Mouse (Mus musculus) thymus, adult 18-20 months (tissue): ENCODE measurements around the gene Tmem35b.
A peak's percentile ranks its signal among the peaks of the same experiment; 100 is the strongest.
"Not testable (repeated sequence)": the region's sequence is repeated elsewhere in the genome, so short reads cannot be mapped to it uniquely, and the experiment has no call there.

Experiments used
- DNase-seq, 2 experiments: peaks; one replicate each; pipeline ENCODE4 v3.0.0; 2022; ENCODE audit warnings: mixed read lengths in 2 of 2

Tmem35b gene

GRCm38 (mm10) chr4:127123391-127123790 is at the start of gene Tmem35b:
Tmem35b (plus strand) TSS chr4:127123691.
- DNase-seq: no peak

DNA sequence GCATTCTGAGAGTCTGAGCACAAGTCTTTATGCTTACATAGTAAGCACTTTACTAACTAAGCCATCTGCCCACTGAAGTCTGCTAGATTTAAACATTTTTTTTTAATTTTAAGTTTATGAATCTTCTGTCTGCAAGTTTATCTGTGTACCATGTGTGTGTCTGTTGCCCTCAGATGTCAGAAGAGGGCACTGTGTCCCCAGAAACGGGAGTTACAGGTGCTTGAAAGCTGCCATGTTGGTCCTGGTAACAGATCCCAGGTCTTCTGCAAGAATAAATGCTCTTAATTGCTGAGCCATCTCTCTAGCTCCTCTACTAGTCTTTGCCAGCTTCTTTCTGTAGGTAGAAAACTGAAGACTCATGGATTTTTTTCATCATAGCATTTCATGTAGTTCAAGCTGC is 48.6 kb upstream of the Tmem35b start:
- no peak for DNase-seq

DNA sequence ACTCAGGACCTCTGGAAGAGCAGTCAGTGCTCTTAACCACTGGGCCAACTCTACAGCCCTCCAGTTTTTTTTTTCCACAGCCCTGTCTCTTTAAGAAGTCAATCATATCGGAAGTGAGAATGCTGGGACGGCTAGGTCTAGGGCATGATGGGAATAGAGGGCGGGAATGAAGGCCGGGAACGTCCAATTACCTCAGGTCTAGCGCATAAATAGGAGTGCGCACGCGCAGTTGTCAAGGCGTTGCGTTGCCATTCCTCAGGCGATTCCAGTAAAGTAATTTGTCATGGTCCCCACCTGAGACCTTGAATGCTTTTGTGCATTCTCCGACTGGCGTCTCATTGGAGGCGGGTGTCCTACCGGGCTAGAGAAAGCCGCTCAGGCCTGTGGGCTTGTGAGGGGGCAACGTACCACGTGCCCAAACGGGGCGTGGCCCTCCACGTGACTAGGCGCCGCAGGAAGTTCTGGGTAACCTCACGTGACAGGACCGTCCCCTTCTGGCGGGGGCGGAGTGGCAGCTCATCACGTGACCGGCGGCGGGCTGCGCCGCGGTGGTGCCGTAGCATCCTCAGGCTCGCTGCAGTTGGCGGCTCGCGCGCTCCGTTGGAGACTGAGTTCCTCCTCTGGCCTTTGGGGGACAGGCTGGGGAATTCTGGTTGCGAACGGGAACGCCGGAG is 46.5 kb upstream of the Tmem35b start, which contains the start of gene Zmym6:
TSS of gene Zmym6 (plus strand) at position 509 of the 674 bp plus-strand sequence.
- peak; percentile 90 to 93 for DNase-seq

GRCm38 (mm10) chr4:127080806-127081205 is 42.7 kb upstream of the Tmem35b start:
- no peak for DNase-seq

DNA sequence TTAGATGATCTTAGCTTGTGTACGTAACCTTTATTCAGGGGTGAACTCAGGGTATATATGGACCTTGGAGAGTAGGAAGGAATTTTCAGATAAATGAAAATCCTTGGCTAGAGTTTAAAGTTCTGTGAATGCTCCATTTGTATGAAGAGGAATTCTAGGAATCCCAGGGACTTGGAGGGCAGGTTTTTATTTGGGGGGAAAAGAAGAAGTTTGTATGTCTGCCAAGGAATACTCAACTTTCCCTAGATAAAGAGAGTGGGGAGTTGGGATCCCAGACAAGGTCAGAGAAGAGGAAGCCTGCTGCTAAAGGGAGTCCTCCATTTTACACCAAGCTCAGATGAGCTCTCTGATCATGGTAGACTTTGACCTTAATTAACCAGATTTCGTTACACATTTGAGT is 40.4 kb upstream of the Tmem35b start:
- no peak for DNase-seq

GRCm38 (mm10) chr4:127085761-127086160 is 37.7 kb upstream of the Tmem35b start:
- no peak for DNase-seq

DNA sequence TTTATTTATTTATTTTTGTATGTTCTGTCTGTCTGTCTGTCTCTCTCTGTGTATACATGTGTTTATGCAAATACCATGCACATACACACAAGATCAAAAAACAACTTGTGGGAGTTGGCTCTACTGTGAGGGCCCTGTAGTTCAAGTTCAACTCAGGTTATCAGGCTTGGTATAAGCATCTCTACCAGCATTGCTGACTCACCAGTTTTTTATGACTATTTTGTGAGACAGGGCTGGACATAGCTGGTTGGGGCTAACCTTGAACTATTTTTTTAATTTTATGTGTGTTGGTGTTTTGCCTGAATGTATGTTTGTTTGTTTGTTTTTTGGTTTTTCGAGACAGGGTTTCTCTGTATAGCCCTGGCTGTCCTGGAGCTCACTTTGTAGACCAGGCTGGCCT is 32.3 kb upstream of the Tmem35b start:
- no peak for DNase-seq

GRCm38 (mm10) chr4:127095090-127095489 is 28.4 kb upstream of the Tmem35b start:
- DNase-seq: peak; percentile 6 to 18

DNA sequence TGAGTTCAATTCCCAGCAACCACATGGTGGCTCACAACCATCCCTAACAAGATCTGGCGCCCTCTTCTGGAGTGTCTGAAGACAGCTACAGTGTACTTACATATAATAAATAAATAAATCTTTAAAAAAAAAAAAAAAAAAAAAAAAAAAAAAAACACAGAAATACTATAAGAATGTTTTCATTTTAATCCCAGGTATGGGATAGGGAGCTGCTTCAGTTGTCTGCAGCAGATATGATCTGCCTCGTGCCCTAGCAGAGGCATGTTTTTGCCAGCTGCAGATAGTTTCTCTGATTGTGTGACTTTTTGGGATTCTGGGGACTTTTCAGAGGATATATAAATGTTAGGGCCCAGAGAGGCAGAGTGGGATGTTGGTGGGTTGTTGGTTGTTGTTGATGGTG is 23.9 kb upstream of the Tmem35b start:
- not testable (repeated sequence) for DNase-seq

- DNase-seq: no peak
These were observed 15.9 kb upstream of the Tmem35b start for GRCm38 (mm10) chr4:127107566-127107965.

GRCm38 (mm10) chr4:127110570-127110969 is 12.9 kb upstream of the Tmem35b start:
- DNase-seq: no peak

GRCm38 (mm10) chr4:127124331-127124730 is 840 bp downstream of the Tmem35b start:
- no peak for DNase-seq

DNA sequence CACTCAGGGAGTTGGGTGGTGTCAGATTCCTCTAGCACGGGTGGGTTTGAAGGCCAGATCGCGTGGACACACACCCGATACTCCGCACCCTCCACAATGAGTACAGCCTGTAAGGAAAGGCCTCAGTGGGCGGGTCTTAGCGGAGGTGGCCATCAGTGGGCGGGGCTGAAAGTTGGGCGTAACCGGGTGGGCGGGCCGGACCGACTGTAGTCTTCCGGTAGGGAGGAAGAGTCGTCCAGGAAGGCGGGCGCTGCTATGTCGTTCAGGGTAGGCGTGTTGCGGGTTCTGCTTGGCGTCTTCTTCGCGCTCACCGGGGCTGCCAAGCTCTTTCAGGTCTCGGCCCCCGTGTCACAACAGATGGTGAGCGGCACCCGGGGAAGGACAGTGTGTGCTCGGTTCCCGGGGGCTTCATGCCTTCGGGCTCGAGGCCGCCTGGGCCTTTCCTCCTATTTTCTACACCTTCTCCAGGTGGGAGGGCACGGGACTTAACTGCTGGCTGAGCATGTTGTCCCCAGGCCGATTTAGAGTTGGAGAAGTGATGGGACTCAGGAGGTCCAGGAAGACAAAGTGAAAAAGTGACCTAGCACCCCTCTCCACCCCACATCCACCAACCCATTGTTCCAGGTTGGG is 2.5 kb downstream of the Tmem35b start:
- peak; percentile 77 to 81 for DNase-seq

DNA sequence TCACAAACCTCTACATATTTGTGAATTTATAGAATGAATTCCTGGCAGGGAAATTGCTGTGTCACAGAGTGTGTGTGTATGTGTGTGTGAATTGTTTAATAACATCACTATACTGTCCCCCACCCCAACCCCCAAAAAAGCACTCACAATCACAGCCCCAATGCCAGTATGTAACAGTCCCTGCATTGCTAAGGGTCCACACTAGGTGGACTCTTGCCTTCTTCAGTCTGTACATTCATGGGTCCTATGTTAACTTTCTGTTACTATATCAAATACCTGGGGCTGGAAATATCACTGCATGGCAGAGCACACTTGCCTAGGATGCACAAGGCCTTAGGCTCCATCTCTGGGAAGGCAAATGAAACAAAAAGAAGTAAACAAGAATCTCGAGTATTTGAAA is 11.2 kb downstream of the Tmem35b start:
- DNase-seq: no peak

GRCm38 (mm10) chr4:127137591-127137990 is 14.1 kb downstream of the Tmem35b start:
- no peak for DNase-seq

DNA sequence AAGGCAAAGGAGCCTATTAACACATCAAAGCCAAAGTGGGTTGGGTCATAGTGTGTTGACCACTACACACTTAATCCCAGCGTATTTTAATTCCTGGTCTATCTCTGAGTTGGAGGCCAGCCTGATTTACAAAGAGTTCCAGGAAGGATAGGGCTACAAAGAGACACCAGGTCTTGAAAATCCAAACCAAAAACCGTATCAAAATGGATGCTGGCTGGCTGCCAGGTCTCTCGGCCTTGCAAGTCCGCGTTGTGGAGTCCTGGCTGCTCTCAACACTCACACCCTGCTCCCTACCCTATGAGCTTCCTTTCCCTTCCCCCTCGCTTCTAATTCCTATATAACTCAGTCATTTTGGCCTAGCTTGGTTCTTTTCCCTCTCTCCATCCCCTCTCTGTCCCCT is 15.0 kb downstream of the Tmem35b start:
- no peak for DNase-seq

- no peak for DNase-seq
These were observed 26.5 kb downstream of the Tmem35b start for GRCm38 (mm10) chr4:127150031-127150430.

DNA sequence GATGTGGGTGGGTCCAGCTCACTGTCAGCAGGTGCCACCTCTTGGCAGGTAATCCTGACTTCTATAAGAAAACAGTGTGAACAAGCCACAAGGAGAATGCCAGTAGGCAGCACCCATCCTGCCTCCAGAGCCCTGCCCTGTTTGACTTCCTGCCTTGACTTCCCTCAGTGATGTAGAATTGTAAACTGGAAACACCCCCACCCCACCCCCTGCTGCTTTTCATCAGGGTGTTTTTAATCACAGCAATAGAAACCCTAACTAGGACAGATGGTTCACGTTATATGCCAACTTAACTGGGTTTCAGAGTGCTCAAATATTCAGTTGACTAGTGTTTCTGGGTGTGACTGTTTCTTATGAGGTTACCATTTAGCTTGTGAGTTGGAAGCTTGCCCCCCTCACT is 29.9 kb downstream of the Tmem35b start:
- DNase-seq: no peak

GRCm38 (mm10) chr4:127155757-127156156 is 32.3 kb downstream of the Tmem35b start:
- no peak for DNase-seq

DNA sequence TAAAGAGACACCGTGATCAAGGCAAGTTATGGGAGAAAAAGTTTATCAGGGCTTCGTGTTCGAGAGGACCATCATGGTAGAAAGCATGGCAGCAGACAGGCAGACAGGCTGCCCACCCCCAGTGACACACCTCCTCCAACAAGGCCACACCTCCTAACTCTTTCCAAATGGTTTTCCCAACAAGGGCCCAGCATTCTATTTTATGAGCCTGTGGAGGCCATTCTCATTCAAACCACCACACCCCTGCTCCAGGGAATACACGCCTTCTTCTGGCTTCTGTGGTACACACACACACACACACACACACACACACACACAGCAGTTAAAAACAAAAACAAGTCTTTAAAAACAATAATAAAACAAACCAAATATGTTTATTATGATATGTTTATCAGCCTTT is 34.3 kb downstream of the Tmem35b start:
- no peak for DNase-seq

DNA sequence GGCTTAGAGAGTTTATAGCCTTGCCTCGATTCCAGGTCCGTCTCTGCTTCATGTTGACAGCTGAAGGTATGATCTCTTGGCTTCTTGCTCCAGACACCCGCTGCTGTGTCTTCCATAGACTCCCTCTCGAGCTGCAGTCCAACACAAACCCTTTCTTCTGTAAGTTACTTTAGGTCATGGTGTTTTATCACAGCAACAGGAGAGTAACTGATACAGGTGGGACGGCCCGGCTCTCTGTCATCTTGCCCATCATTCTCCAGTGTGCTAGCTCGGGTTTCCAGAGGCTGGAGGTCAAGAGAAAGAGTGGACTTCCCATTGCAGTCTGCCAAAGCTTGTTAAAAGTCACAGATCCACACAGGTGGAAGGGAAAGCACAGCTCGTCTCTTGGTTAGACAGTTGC is 40.4 kb downstream of the Tmem35b start:
- DNase-seq: no peak

DNA sequence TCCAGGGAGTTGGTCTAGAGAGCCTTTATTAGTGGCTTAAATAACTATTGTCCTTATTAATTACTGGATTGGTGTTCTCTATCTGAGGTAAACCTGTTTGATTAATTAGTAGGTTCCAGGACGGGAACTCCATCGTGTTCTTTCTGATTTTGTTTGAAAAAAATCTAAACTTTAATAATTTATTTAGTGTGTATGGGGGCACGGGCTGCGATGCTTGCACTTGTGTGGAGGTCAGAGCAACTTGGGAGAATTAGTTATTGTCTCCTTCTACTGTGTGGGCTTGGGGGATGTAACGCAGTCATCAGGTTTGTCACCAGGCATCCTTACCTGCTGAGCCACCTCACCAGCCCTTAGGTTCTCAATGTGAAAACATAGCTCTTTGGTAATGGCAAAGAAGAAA is 43.6 kb downstream of the Tmem35b start:
- no peak for DNase-seq

DNA sequence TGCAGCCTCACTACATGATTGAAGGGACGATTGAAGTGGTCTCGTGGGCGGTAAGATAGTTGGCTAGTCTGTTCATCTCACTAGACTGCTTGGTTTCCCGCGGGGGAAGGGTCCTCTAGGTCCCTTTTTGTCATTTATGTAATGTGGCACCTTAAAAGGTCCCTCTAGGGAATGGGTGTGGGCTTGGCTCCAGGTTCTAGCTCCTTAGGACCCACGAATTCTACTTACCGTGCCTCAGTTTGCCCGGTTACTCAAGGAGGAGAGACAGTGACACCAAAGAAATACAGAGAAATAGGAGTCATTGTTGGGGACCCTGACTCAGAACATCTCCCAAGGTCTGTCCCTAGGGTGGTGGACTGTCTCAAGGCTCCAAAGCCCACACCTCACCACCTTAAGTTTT is 44.2 kb downstream of the Tmem35b start:
- no peak for DNase-seq

- DNase-seq: no peak
These were observed 44.9 kb downstream of the Tmem35b start for GRCm38 (mm10) chr4:127168211-127168913.
